Mouse (Mus musculus) brain, embryonic 18.5 days (tissue): ENCODE results near the gene Olfr1177-ps.

Experiments
- DNase-seq: peaks from one replicate; pipeline ENCODE4 v3.0.0-alpha.2; 2012; ENCODE audit warnings: low read depth, low spot score

The Olfr1177-ps gene

GRCm38 (mm10) chr2:88346392-88346791 lies at the start of gene Olfr1177-ps:
Gene Olfr1177-ps (minus strand): TSS chr2:88346492.
- DNase-seq, result no peak

- no peak for DNase-seq
These were observed 40.5 kb upstream of the Olfr1177-ps start, which contains the start of gene Olfr1178 for GRCm38 (mm10) chr2:88386762-88387161. Gene Olfr1178 (plus strand): TSS chr2:88387062.

- DNase-seq, result peak; percentile 22
These were observed 10.0 kb upstream of the Olfr1177-ps start for GRCm38 (mm10) chr2:88356304-88356703.

- DNase-seq, result no peak
These were observed 9.9 kb downstream of the Olfr1177-ps start, which contains the start of gene Olfr1176 for GRCm38 (mm10) chr2:88336421-88336820. Gene Olfr1176 (plus strand): TSS chr2:88336721.

GRCm38 (mm10) chr2:88327115-88327514 lies 19.2 kb downstream of the Olfr1177-ps start, which contains the start of gene Olfr1175-ps:
Gene Olfr1175-ps (minus strand): TSS chr2:88327215.
- DNase-seq, result no peak

GRCm38 (mm10) chr2:88315035-88315434 lies 31.3 kb downstream of the Olfr1177-ps start, which contains the start of gene Olfr1174-ps:
Gene Olfr1174-ps (minus strand): TSS chr2:88315135.
- DNase-seq, result no peak
